Mouse (Mus musculus) midbrain, embryonic 11.5 days (tissue): ENCODE measurements around the gene Tns2. TPM values are rescaled to one million over a fixed set of nuclear protein-coding genes. Genes with fewer than 3 reads are reported as not detected.

Experiments
- ATAC-seq: fragments of 200-750 bp; cut with Nextera tagmentation; 2 replicates; pipeline ENCODE4 v1.8.0; 2017; ENCODE audit warnings: moderate TSS enrichment, moderate library complexity; ENCODE audit not compliant: low FRiP score
- DNase-seq: peaks from one replicate; pipeline ENCODE4 v3.0.0; 2015; ENCODE audit warnings: low spot score; ENCODE audit errors: missing footprints
- H3K27ac ChIP-seq: fragments of 300-500 bp; sonication (generic); 2 replicates; pipeline ENCODE4 v1.5.1; 2014; ENCODE audit warnings: low read depth, low read length
- H3K27me3 ChIP-seq: fragments of 300-500 bp; sonication (generic); 2 replicates; pipeline ENCODE4 v1.6.1; 2014; ENCODE audit warnings: mild to moderate bottlenecking, low read length, moderate library complexity, mixed read lengths; ENCODE audit not compliant: control insufficient read depth, insufficient read depth
- H3K36me3 ChIP-seq: fragments of 300-500 bp; sonication (generic); 2 replicates; pipeline ENCODE4 v1.6.1; 2014; ENCODE audit warnings: mild to moderate bottlenecking, low read length, moderate library complexity, mixed read lengths; ENCODE audit not compliant: control insufficient read depth, insufficient read depth
- H3K4me1 ChIP-seq: fragments of 300-500 bp; sonication (generic); 2 replicates; pipeline ENCODE4 v1.6.1; 2014; ENCODE audit warnings: low read length; ENCODE audit not compliant: control insufficient read depth, insufficient read depth
- H3K4me2 ChIP-seq: fragments of 300-500 bp; sonication (generic); 2 replicates; pipeline ENCODE4 v1.6.1; 2014; ENCODE audit warnings: mild to moderate bottlenecking, moderate library complexity
- H3K4me3 ChIP-seq: fragments of 300-500 bp; sonication (generic); 2 replicates; pipeline ENCODE4 v1.5.1; 2014; ENCODE audit warnings: low read depth, low read length
- H3K9ac ChIP-seq: fragments of 300-500 bp; sonication (generic); 2 replicates; pipeline ENCODE4 v1.6.1; 2014; ENCODE audit warnings: low read length
- H3K9me3 ChIP-seq: fragments of 300-500 bp; sonication (generic); 2 replicates; pipeline ENCODE4 v1.6.1; 2016; ENCODE audit warnings: low read length; ENCODE audit not compliant: control insufficient read depth
- WGBS: fragments of 180-500 bp; shearing (Covaris S2); extraction: QIAGEN DNeasy Blood & Tissue Kit; methylation state at CpG from one replicate; pipeline ENCODE4 v1.1.7; 2014; 5-methylcytosine and 5-hydroxymethylcytosine counted together
- polyA plus RNA-seq: library from polyadenylated mRNA; unstranded; fragments of >200 nt; fragmentation: Nextera tagmentation; extraction: Ambion mirVana; gene quantifications from 2 replicates; pipeline ENCODE4 v1.2.1, GENCODE M21; 2014

Tns2 gene
- polyA plus RNA-seq, 1 experiment from 2014 or later, result 7.5 TPM

DNA sequence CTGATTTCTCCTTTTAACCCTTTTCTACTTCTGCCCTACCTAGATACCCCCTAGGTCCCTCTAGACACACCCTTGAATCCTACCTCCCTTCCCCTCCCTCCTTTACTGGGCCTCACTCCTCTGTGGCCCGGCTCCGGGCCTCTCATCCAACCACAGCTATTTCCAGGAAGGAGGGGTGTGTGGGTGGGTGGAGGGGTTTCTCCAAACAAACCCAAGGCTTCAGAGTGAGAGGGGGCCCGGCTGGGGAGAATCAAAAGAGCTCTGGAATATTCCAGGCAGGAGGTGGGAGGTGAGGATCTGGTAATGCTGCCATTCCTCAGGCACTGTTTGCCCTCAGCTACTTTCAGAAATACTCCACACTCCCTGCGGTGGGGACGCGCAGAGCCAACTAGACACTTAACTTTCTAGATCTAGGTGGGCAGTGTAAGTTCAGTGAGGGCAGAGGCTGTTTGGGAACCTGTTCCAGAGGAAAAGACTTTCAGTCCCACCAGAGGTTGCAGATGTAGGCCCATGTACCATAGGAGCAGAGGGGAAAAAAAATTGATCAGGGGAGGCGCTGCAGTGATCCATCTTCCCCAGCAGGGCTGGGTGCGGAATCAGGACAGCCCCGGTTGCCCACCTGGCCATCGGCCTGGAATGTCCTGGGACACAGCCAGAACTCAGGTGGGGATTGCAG, 921 bp downstream of the Tns2 start:
- Histone ChIP-seq H3K27me3 (peaks cover 30% of the 10 kb centered on the region), H3K4me3 (peak overlapping the region; percentile 47), H3K9ac (no peak overlapping the region; the same call in 1 of the 2 replicates), H3K36me3 (no peaks in the 10 kb centered on the region; the same call in 1 of the 2 replicates), H3K4me2 (peak overlapping the region; percentile 63; the same call in 1 of the 2 replicates), H3K9me3 (no peaks in the 10 kb centered on the region), H3K4me1 (peaks cover 26% of the 10 kb centered on the region), H3K27ac (no peak overlapping the region)
- WGBS, result 25% methylated on average over 10 of the region's 10 CpGs
- DNase-seq, result no peak
- 0 out of 2 replicates have a peak, but pooled peaks have one; percentile 30 for ATAC-seq

DNA sequence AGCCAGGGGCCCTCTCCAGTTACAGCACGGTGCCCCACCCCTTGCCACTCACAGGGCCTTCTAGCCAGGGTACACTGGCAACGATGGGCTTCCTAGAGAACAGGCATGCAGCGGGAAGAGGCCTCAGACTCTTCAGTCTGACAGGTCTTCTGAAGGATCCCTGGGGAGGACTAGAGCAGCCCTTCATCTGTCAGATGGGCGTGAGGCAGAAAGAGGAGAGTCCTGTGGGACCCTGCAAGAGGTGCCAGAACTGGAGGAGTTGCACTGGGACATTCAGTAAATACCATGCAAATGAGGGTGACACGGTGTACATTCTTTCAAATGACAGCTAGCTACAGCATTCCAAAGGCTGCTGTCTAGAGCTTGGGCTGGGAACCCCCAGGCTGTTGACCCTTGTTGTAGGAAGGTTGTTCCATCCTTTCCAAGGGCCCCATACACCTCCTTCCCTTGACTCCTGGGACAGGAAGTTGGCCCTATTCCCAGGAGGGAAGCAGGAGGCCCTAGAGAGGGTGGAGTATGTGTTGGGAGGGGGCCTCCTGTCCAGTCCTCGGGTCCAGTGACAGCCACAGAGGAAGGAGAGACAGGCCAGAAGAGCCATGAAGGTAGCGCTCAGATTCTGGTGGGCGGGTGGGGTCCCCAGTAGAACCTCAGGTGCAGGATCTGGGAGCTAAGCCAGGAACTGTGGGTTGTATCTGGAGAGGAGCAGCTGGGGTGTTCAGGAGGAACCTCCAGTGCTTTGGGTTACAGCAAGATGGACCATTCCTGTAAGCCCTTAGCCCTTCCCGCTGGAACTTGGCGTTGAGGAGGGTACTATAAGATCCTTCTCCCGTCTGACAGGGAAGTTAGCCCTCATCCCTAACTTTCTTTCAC, 1.7 kb downstream of the Tns2 start:
- peaks cover 30% of the 10 kb centered on the region for H3K4me1 ChIP-seq
- H3K27me3 ChIP-seq, result peaks cover 37% of the 10 kb centered on the region
- WGBS, result 27% methylated on average over 11 of the region's 11 CpGs
- no peaks in the 10 kb centered on the region for H3K36me3 ChIP-seq
- H3K4me3 ChIP-seq, result no peak overlapping the region
- no peak overlapping the region for H3K9ac ChIP-seq
- H3K27ac ChIP-seq, result no peak overlapping the region
- DNase-seq (no peak), ATAC-seq (no peak)
- H3K4me2 ChIP-seq, result peak overlapping the region; percentile 9; the same call in 1 of the 2 replicates
- no peaks in the 10 kb centered on the region for H3K9me3 ChIP-seq

DNA sequence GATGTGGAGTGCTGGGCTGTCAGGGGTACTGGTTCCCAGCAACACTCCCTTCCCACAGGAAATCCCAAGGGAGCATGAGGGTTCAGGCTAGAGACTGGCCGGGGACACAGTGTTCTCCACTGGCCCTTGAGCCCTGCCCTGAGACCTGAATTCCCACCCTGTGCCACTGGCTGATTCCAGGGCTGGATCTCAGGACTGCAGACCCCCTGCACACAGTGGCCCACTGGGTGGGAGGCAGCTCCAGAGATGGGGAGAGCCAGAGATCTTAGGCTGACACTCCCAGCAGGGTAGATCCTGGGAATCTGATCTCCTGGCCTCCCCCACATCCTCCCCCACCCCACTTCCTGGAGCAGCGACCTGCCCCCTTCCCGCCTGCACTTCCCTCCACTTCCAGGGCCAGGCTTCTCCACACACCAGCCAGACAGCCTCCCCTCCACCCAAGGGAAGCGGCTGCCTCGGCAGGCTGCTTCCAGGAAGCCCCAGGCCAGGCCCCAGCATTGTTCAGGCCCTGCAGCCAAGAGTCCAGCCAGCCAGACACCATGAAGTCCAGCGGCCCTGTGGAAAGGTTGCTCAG, 2.4 kb downstream of the Tns2 start:
- Histone ChIP-seq H3K36me3 (no peaks in the 10 kb centered on the region), H3K27ac (no peak overlapping the region), H3K4me1 (peaks cover 33% of the 10 kb centered on the region), H3K9ac (0 out of 2 replicates have a peak overlapping the region, but pooled peaks have one; percentile 14), H3K27me3 (peaks cover 45% of the 10 kb centered on the region), H3K4me3 (no peak overlapping the region), H3K4me2 (no peak overlapping the region), H3K9me3 (no peaks in the 10 kb centered on the region)
- no peak for DNase-seq
- WGBS, result 12% methylated on average over 6 of the region's 6 CpGs
- ATAC-seq, result no peak

DNA sequence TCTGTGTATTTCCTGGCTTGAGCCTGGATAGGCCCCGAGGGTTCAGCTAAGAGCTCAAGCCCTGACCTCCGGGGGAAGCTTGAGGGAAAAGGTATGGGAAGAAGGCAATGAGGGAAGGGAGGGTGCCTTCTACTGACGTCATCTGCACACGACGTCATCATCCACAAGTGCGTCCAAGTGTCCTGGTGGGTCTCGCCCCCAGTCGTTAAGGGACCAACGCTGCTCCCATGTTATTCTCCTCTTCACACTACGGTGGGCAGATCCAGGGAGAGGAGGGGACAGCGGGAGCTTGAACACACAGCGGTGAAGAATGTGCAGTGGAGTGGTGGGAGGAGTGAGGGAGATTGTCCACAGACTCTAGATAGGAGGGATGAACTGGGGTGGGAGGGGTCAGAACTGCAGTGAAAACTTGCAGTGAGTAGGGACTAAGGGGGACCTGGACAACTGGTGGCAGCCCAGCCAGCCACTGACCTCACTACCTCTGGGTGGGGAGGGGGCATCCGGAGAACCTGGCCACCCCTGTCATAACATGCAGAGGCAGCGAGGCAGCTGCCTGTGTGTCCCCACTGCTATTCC, 3.2 kb downstream of the Tns2 start:
- H3K4me2 ChIP-seq, result no peak overlapping the region
- peak overlapping the region; percentile 6; the same call in 1 of the 2 replicates for H3K4me3 ChIP-seq
- H3K9me3 ChIP-seq, result no peaks in the 10 kb centered on the region
- H3K27ac ChIP-seq, result no peak overlapping the region
- no peaks in the 10 kb centered on the region for H3K36me3 ChIP-seq
- ATAC-seq (no peak; the same call in 1 of the 2 replicates), DNase-seq (peak; percentile 90)
- H3K9ac ChIP-seq, result no peak overlapping the region
- H3K4me1 ChIP-seq, result peaks cover 33% of the 10 kb centered on the region
- 7% methylated on average over 14 of the region's 14 CpGs for WGBS
- H3K27me3 ChIP-seq, result peaks cover 47% of the 10 kb centered on the region

DNA sequence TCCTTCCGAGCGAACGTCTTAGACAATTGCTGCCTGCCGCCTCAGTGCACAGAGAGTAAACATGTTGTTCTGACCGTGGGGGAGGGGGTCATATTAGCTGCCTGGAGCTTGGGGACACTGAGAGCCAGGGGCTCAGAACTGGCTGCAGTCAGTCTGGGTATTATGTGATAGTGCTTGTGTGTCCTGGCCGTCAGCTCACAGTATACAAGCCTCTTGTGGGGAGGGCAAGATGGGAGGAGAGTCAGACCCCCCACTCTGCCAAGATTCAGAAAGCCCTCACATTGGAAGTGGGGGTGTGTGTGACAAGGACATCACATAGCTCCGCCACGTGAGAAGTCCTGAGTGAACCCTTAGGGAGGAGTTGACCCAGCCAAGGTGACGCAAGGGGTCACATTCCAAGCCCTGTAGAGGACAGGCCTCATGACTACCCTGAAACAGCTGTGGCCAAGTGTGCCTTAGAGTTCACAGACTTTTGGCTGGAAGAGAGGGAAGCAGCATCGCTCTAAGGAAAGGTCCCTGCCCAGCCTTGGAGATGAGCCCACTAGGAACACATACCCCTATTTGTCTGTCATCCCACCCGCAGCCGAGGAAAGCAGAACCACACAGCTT, 3.8 kb downstream of the Tns2 start:
- 25% methylated on average over 12 of the region's 12 CpGs for WGBS
- DNase-seq (peak; percentile 86), ATAC-seq (no peak)
- Histone ChIP-seq H3K9me3 (no peaks in the 10 kb centered on the region), H3K27me3 (peaks cover 47% of the 10 kb centered on the region), H3K4me3 (peak overlapping the region; percentile 6; the same call in 1 of the 2 replicates), H3K27ac (no peak overlapping the region), H3K9ac (no peak overlapping the region), H3K36me3 (no peaks in the 10 kb centered on the region), H3K4me2 (no peak overlapping the region), H3K4me1 (peaks cover 33% of the 10 kb centered on the region)

DNA sequence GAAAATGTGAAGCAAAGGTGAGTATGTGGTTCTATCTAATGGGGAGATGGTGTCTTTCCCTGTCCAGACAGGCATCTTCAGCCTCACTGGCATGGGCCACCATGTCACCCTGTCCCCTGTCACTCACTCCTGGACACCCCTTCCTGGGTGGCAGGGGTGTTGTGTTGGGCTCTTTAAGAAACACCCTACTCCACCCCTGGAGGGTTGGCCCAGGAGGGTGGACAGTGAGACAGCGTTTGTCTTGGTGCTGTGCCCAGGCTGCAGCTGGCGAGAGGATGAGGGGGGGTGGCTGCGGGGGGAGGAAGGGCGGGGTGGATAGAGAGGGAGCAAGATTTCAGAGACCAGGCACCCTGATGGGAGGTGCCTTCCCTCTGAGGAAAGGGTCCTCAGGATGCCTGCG, 5.1 kb downstream of the Tns2 start:
- Histone ChIP-seq H3K4me1 (peaks cover 30% of the 10 kb centered on the region), H3K36me3 (no peaks in the 10 kb centered on the region)
- ATAC-seq, result no peak

DNA sequence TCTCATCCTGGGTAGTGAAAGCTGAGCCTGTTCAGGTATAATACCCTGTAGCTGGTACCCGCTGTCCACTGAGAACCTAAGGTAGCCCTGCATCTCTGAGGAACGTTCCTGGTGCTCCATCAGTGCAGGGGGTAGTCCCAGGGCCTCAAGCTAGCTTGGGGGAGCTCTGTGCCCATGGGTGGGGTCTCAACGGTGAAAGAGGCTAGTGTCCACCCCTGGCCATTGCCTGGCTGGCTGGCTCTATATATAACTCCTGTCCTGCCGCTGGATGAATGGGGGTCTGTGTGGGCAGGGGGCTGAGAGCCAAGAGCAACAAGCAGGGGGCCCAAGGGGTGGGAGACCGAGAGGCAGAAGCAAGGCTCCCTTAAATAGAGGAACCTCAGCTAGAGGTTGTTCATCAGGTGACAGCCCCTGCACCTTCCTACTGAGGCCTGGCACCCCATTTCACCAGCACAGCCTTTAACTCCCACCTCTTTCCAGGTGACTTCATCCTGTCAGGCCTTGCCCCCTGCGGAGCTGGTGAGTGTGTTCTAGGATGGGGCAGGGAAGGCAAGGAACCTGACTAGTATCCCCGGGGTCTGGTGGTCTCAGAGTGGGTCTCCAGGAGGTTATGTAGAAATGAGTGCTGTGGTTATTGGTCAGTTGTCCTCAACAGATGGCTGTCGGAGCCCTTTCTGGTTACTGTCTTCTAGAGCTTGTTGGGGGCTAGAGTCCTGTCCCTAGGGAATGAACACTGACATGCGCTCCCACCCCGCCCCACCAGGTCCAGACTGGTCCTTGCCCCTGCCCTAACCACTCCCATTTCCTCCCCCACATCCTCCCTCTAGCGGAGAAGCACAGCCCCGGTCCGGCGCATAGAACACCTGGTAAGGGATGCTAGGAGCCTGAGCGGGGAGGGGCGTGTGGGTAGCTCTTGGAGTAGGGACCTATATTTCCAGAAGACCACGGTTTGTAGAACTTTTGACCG, 5.8 kb downstream of the Tns2 start:
- ATAC-seq (no peak), DNase-seq (peak; percentile 84)

More for the DNA sequence above, 5.1 kb downstream of the Tns2 start:
- Histone ChIP-seq H3K9me3 (no peaks in the 10 kb centered on the region), H3K4me2 (no peak overlapping the region), H3K27ac (no peak overlapping the region), H3K9ac (no peak overlapping the region), H3K4me3 (no peak overlapping the region), H3K27me3 (peaks cover 45% of the 10 kb centered on the region)
- DNase-seq, result no peak
- 56% methylated on average over 5 of the region's 5 CpGs for WGBS

More for the DNA sequence above, 5.8 kb downstream of the Tns2 start:
- Histone ChIP-seq H3K4me1 (peaks cover 25% of the 10 kb centered on the region), H3K36me3 (no peaks in the 10 kb centered on the region), H3K27me3 (peaks cover 39% of the 10 kb centered on the region), H3K4me3 (no peak overlapping the region), H3K9me3 (no peaks in the 10 kb centered on the region), H3K27ac (no peak overlapping the region), H3K4me2 (peak overlapping the region; percentile 49; the same call in 1 of the 2 replicates), H3K9ac (no peak overlapping the region)
- WGBS, result 27% methylated on average over 18 of the region's 18 CpGs
